Comparison of ENCODE assay signal across 7 mouse cellular contexts in the genomic region with DNA sequence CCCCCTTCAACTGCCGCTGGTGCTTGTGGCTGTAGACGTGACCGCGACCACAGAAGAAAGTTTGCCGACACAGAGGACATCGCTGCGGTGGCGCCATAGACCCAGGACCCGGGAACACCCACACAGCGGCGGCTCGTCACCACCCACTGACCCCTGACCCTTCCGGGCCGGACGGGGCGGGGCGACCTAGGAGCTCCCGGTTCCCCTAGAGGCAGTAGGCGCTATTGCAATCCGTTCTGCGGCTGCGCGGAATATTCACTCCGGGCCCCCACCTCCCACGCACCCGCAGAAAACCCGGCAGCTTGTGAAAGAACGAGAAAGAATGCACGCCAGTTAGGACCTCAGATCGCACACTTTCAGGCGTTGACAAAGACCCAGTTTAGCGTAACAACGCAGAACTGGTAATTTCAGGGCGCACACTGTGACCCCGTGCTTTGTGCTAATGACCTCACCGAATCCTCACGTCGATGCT. TPM values are rescaled to one million over a fixed set of nuclear protein-coding genes. Genes with fewer than 3 reads are reported as not detected.
DNase-seq lines count a peak whose midpoint lies in the region; ATAC-seq lines count a peak whose summit lies in the region.

No protein-coding gene starts in this region.

- no peaks in the 10 kb centered on the region for H3K9me3 ChIP-seq in embryonic facial prominence, embryonic 12.5 days
- H3K9me3 ChIP-seq in limb, embryonic 10.5 days (replicated peaks), result no peaks in the 10 kb centered on the region
- H3K9me3 ChIP-seq in midbrain, embryonic 12.5 days, result no peaks in the 10 kb centered on the region

- no peaks in the 10 kb centered on the region for H3K27me3 ChIP-seq in embryonic facial prominence, embryonic 12.5 days
- no peaks in the 10 kb centered on the region for H3K27me3 ChIP-seq in limb, embryonic 10.5 days (ENCODE audit: low read depth, poor library complexity, severe bottlenecking)
- H3K27me3 ChIP-seq in midbrain, embryonic 12.5 days, result no peaks in the 10 kb centered on the region

- H3K4me2 ChIP-seq in embryonic facial prominence, embryonic 12.5 days (replicated peaks), result peak overlapping the region; percentile 87
- peak overlapping the region; percentile 94 for H3K4me2 ChIP-seq in midbrain, embryonic 12.5 days (replicated peaks)

- H3K9ac ChIP-seq in embryonic facial prominence, embryonic 12.5 days, result peak overlapping the region; percentile 80
- H3K9ac ChIP-seq in midbrain, embryonic 12.5 days (replicated peaks), result peak overlapping the region; percentile 87

- H3K4me3 ChIP-seq in embryonic facial prominence, embryonic 12.5 days, result peak overlapping the region; percentile 89
- H3K4me3 ChIP-seq in limb, embryonic 10.5 days, result peak overlapping the region; percentile 77
- peak overlapping the region; percentile 84 for H3K4me3 ChIP-seq in midbrain, embryonic 12.5 days

- peaks cover 5% of the 10 kb centered on the region for H3K4me1 ChIP-seq in embryonic facial prominence, embryonic 12.5 days
- H3K4me1 ChIP-seq in limb, embryonic 10.5 days, result peaks cover 7% of the 10 kb centered on the region
- H3K4me1 ChIP-seq in midbrain, embryonic 12.5 days, result peaks cover 8% of the 10 kb centered on the region

- peaks cover 8% of the 10 kb centered on the region; the same call in 1 of the 2 replicates for H3K36me3 ChIP-seq in embryonic facial prominence, embryonic 12.5 days
- peaks cover 34% of the 10 kb centered on the region for H3K36me3 ChIP-seq in limb, embryonic 10.5 days
- H3K36me3 ChIP-seq in midbrain, embryonic 12.5 days, result peaks cover 28% of the 10 kb centered on the region

- peak; percentile 79 for ATAC-seq in embryonic facial prominence, embryonic 12.5 days (ENCODE audit: insufficient number of reproducible peaks, insufficient read depth, low FRiP score, low TSS enrichment)
- ATAC-seq in midbrain, embryonic 12.5 days (ENCODE audit: low FRiP score, low read depth), result peak; percentile 88

- H3K27ac ChIP-seq in embryonic facial prominence, embryonic 12.5 days, result peak overlapping the region; percentile 64
- peak overlapping the region; percentile 89 for H3K27ac ChIP-seq in limb, embryonic 10.5 days
- H3K27ac ChIP-seq in midbrain, embryonic 12.5 days (replicated peaks), result peak overlapping the region; percentile 80

- WGBS in embryonic facial prominence, embryonic 12.5 days, result under 1% methylated on average over 38 of the region's 38 CpGs
- WGBS in limb, embryonic 10.5 days, result under 1% methylated on average over 38 of the region's 38 CpGs
- WGBS in midbrain, embryonic 12.5 days, result under 1% methylated on average over 38 of the region's 38 CpGs

- peak; percentile 98 to 99 for DNase-seq in adrenal gland, postnatal 36 days
- DNase-seq in heart, adult 18-20 months, result peak; percentile 96 to 99
- peak; percentile 97 for DNase-seq in kidney, adult 18-20 months
- DNase-seq in limb, embryonic 10.5 days (ENCODE audit: low spot score), result peak; percentile 97
- peak; percentile 91 for DNase-seq in skeletal muscle tissue, adult 2 months (ENCODE audit: low read depth, low spot score)

RNA-seq across cellular contexts. Expression of a gene that starts 0.4 kb away (rescaled TPM):
- 10 to 100 TPM; 14.7 to 18.9 TPM for total RNA-seq in adrenal gland, postnatal 36 days (2021)
- 30.9 and 33.6 TPM in 2 replicates for polyA plus RNA-seq in embryonic facial prominence, embryonic 12.5 days (2016; fragmentation: Nextera tagmentation; extraction: Ambion mirVana)
- total RNA-seq in heart, adult 18-20 months (2021), result 1 to 10 TPM; 5.0 to 6.0 TPM
- polyA plus RNA-seq in limb, embryonic 10.5 days (2016; fragmentation: Nextera tagmentation; extraction: Ambion mirVana), result 23.1 and 24.3 TPM in 2 replicates
- 31.9 and 33.2 TPM in 2 replicates for polyA plus RNA-seq in midbrain, embryonic 12.5 days (2016; fragmentation: Nextera tagmentation; extraction: Ambion mirVana)

RNA-seq across cellular contexts. Expression of a gene that starts 10.5 kb away (rescaled TPM):
- total RNA-seq in adrenal gland, postnatal 36 days (2021), result 10 to 100 TPM; 82.0 to 95.7 TPM
- 173 and 176 TPM in 2 replicates for polyA plus RNA-seq in embryonic facial prominence, embryonic 12.5 days (2016; fragmentation: Nextera tagmentation; extraction: Ambion mirVana)
- 10 to 100 TPM; 42.0 to 43.6 TPM for total RNA-seq in heart, adult 18-20 months (2021)
- 158 and 166 TPM in 2 replicates for polyA plus RNA-seq in limb, embryonic 10.5 days (2016; fragmentation: Nextera tagmentation; extraction: Ambion mirVana)
- 269 and 272 TPM in 2 replicates for polyA plus RNA-seq in midbrain, embryonic 12.5 days (2016; fragmentation: Nextera tagmentation; extraction: Ambion mirVana)

RNA-seq across cellular contexts. Expression of a gene that starts 11.0 kb away (rescaled TPM):
- total RNA-seq in adrenal gland, postnatal 36 days (2021), result 1,000 to 10,000 TPM; 1,182 to 1,266 TPM
- 1,820 and 1,932 TPM in 2 replicates for polyA plus RNA-seq in embryonic facial prominence, embryonic 12.5 days (2016; fragmentation: Nextera tagmentation; extraction: Ambion mirVana)
- total RNA-seq in heart, adult 18-20 months (2021), result 100 to 1,000 TPM; 788 to 877 TPM
- polyA plus RNA-seq in limb, embryonic 10.5 days (2016; fragmentation: Nextera tagmentation; extraction: Ambion mirVana), result 2,001 and 2,302 TPM in 2 replicates
- 1,381 and 1,435 TPM in 2 replicates for polyA plus RNA-seq in midbrain, embryonic 12.5 days (2016; fragmentation: Nextera tagmentation; extraction: Ambion mirVana)

RNA-seq across cellular contexts. Expression of a gene that starts 21.3 kb away (rescaled TPM):
- total RNA-seq in adrenal gland, postnatal 36 days (2021), result 10 to 100 TPM; 13.5 to 18.6 TPM
- polyA plus RNA-seq in embryonic facial prominence, embryonic 12.5 days (2016; fragmentation: Nextera tagmentation; extraction: Ambion mirVana), result 11.2 and 11.8 TPM in 2 replicates
- total RNA-seq in heart, adult 18-20 months (2021), result 10 to 100 TPM; 17.8 to 20.3 TPM
- polyA plus RNA-seq in limb, embryonic 10.5 days (2016; fragmentation: Nextera tagmentation; extraction: Ambion mirVana), result 8.4 and 9.7 TPM in 2 replicates
- polyA plus RNA-seq in midbrain, embryonic 12.5 days (2016; fragmentation: Nextera tagmentation; extraction: Ambion mirVana), result 24.9 and 29.3 TPM in 2 replicates

RNA-seq across cellular contexts. Expression of a gene that starts 23.0 kb away (rescaled TPM):
- total RNA-seq in adrenal gland, postnatal 36 days (2021), result not detected
- not detected in 2 replicates for polyA plus RNA-seq in embryonic facial prominence, embryonic 12.5 days (2016; fragmentation: Nextera tagmentation; extraction: Ambion mirVana)
- total RNA-seq in heart, adult 18-20 months (2021), result not detected
- polyA plus RNA-seq in limb, embryonic 10.5 days (2016; fragmentation: Nextera tagmentation; extraction: Ambion mirVana), result not detected in 2 replicates
- polyA plus RNA-seq in midbrain, embryonic 12.5 days (2016; fragmentation: Nextera tagmentation; extraction: Ambion mirVana), result not detected in 2 replicates

Comparison
In these comparisons a context has a peak if more than half of its experiments do, and no peak if none do; other contexts are left out.
1. Peak in every context shown above with its lines: DNase-seq, ATAC-seq, H3K4me3 ChIP-seq and H3K27ac ChIP-seq.